Mouse (Mus musculus) spleen, adult 18-20 months (tissue): ENCODE results near the gene Slco2a1.

Source experiments
- DNase-seq, 2 experiments: peaks; one replicate each; pipeline ENCODE4 v3.0.0; 2022; ENCODE audit warnings: mixed read lengths in 2 of 2

Slco2a1 gene

DNA sequence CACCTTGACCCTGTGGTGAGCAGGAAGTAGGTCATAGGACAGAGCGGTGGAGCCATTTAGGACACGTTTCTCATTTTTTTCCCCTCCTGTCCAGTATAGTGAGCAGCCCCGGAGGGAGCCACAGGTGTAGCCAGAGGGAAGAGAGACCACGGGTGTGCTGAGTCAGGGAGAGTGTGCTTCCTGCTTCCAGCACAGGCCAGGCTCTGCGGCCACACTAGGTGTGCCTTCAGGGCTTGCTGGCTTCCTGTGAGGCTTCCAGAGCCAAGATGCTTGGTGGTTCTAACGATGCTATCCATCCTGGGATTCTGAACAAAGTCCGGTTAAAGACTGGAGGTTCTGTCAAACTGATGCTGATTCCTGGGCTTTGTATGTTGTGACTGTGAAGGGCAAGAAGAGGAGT, 133.0 kb downstream of the Slco2a1 start:
- DNase-seq = no peak

- no peak for DNase-seq
Observed at GRCm38 (mm10) chr9:103124746-103125145, 136.2 kb downstream of the Slco2a1 start.

GRCm38 (mm10) chr9:103133493-103134124, 145.1 kb downstream of the Slco2a1 start:
- no peak for DNase-seq

- DNase-seq = no peak
Observed at GRCm38 (mm10) chr9:103134450-103135030, 146.0 kb downstream of the Slco2a1 start.

GRCm38 (mm10) chr9:103139481-103139880, 151.0 kb downstream of the Slco2a1 start:
- no peak for DNase-seq

GRCm38 (mm10) chr9:103140384-103140783, 151.9 kb downstream of the Slco2a1 start:
- no peak for DNase-seq

DNA sequence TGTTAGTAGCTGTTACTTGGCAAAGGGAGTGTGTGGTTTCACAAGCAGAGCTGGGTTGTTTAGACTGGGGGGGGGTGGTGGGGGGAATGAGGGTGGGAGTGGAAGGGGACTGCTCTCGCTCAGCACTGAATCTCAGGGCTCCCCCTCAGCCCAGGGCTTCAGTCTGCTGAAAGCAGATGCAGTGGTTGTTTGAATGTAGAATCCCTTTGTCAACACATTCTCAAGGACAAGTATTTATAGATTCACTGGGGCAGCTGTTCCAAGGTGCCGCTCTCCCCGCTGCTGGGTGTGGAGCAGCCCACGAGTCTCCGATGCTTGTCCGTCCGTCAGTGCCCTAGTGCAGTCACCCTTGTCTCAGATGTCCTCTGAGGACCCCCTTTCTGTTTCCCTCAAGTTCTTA, 152.8 kb downstream of the Slco2a1 start:
- DNase-seq = no peak

DNA sequence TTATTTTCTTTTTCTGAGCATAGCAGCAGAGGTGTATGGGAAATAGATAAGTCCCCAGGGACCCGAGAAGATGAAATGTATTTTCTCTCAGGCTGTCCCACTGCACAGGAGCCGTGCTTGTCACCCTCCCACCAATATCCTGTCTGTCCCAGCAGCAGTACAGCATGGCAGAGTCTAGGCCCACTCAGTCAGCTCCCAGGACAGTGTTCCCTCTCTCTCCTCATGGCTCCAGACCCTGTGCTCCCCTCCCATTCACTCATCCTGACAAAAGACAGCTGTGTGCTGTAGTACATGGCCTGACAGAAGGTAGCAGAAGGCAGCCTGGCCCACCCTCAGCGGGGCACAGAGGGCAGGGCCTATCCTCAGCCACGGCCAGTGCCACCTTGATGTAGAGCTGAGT, 155.4 kb downstream of the Slco2a1 start:
- no peak for DNase-seq

GRCm38 (mm10) chr9:103145351-103145750, 156.8 kb downstream of the Slco2a1 start:
- no peak for DNase-seq
